Mouse (Mus musculus): ENCODE measurements around the gene Bcl7a.

The Bcl7a gene

GRCm38 (mm10) chr5:123377120-123377955, 33.7 kb downstream of the Bcl7a start:
- DNase-seq (ENCODE audit: low spot score in 2 of 2): peak; percentile 67 to 86

GRCm38 (mm10) chr5:123378712-123379111, 35.1 kb downstream of the Bcl7a start:
- no peak for DNase-seq (ENCODE audit: low spot score in 2 of 2)

- DNase-seq (ENCODE audit: low spot score in 2 of 2): no peak
Measured at GRCm38 (mm10) chr5:123379504-123379931, 35.9 kb downstream of the Bcl7a start.

GRCm38 (mm10) chr5:123381968-123382367, 38.3 kb downstream of the Bcl7a start:
- DNase-seq (ENCODE audit: low spot score in 2 of 2): peak in 1 of 2 experiments; percentile 66

- no peak for DNase-seq (ENCODE audit: low spot score in 2 of 2)
Measured at GRCm38 (mm10) chr5:123382686-123383085, 39.1 kb downstream of the Bcl7a start.

GRCm38 (mm10) chr5:123388452-123388851, 44.8 kb downstream of the Bcl7a start:
- DNase-seq (ENCODE audit: low spot score in 2 of 2): no peak

GRCm38 (mm10) chr5:123390536-123391441, 47.2 kb downstream of the Bcl7a start:
- DNase-seq (ENCODE audit: low spot score in 2 of 2): no peak

- DNase-seq (ENCODE audit: low spot score in 2 of 2): no peak
Measured at GRCm38 (mm10) chr5:123391442-123391809, 47.8 kb downstream of the Bcl7a start.

GRCm38 (mm10) chr5:123393786-123394302, 50.2 kb downstream of the Bcl7a start:
- DNase-seq (ENCODE audit: low spot score in 2 of 2): no peak

GRCm38 (mm10) chr5:123394303-123394956, 50.8 kb downstream of the Bcl7a start, which contains the start of gene Mlxip:
Gene Mlxip, plus strand, starts transcription at chr5:123394798.
- DNase-seq (ENCODE audit: low spot score in 2 of 2): peak; percentile 82 to 89

GRCm38 (mm10) chr5:123394957-123395881, 51.6 kb downstream of the Bcl7a start:
- DNase-seq (ENCODE audit: low spot score in 2 of 2): peak in 1 of 2 experiments; percentile 55

- DNase-seq (ENCODE audit: low spot score in 2 of 2): no peak
Measured at GRCm38 (mm10) chr5:123396901-123397464, 53.3 kb downstream of the Bcl7a start.

GRCm38 (mm10) chr5:123397786-123398185, 54.2 kb downstream of the Bcl7a start:
- peak in 1 of 2 experiments; percentile 24 for DNase-seq (ENCODE audit: low spot score in 2 of 2)

- no peak for DNase-seq (ENCODE audit: low spot score in 2 of 2)
Measured at GRCm38 (mm10) chr5:123398856-123399498, 55.3 kb downstream of the Bcl7a start.

GRCm38 (mm10) chr5:123404480-123404879, 60.8 kb downstream of the Bcl7a start:
- DNase-seq (ENCODE audit: low spot score in 2 of 2): no peak

- no peak for DNase-seq (ENCODE audit: low spot score in 2 of 2)
Measured at GRCm38 (mm10) chr5:123406952-123407351, 63.3 kb downstream of the Bcl7a start.

- DNase-seq (ENCODE audit: low spot score in 2 of 2): no peak
Measured at GRCm38 (mm10) chr5:123408176-123408575, 64.5 kb downstream of the Bcl7a start.

- DNase-seq (ENCODE audit: low spot score in 2 of 2): no peak
Measured at GRCm38 (mm10) chr5:123412193-123412592, 68.6 kb downstream of the Bcl7a start.

GRCm38 (mm10) chr5:123413866-123414363, 70.3 kb downstream of the Bcl7a start:
- DNase-seq (ENCODE audit: low spot score in 2 of 2): no peak

Data from spleen, postnatal 10 days (tissue).